Mouse (Mus musculus): ENCODE results near the gene Ldb2. TPM values are rescaled to one million over a fixed set of nuclear protein-coding genes. Genes with fewer than 3 reads are reported as not detected.

Gene Ldb2
- polyA plus RNA-seq, 1 experiment from 2014 or later, result 8.8 TPM

GRCm38 (mm10) chr5:44590750-44591149, 208.7 kb downstream of the Ldb2 start:
- Histone ChIP-seq H3K9me3 (replicated peaks) (no peaks in the 10 kb centered on the region), H3K4me2 (no peak overlapping the region), H3K4me1 (replicated peaks) (peaks cover 5% of the 10 kb centered on the region), H3K36me3 (no peaks in the 10 kb centered on the region), H3K27ac (ENCODE audit: poor library complexity, severe bottlenecking) (no peak overlapping the region), H3K9ac (no peak overlapping the region), H3K27me3 (replicated peaks) (peaks cover 20% of the 10 kb centered on the region), H3K4me3 (no peak overlapping the region)
- no peak for ATAC-seq (ENCODE audit: insufficient number of reproducible peaks, low FRiP score)
- 79% methylated on average over 3 of the region's 3 CpGs for WGBS

GRCm38 (mm10) chr5:44589318-44589717, 210.2 kb downstream of the Ldb2 start:
- no peak overlapping the region for H3K9ac ChIP-seq
- H3K4me1 ChIP-seq (replicated peaks), result peaks cover 5% of the 10 kb centered on the region
- H3K27ac ChIP-seq (ENCODE audit: poor library complexity, severe bottlenecking), result no peak overlapping the region
- no peaks in the 10 kb centered on the region for H3K36me3 ChIP-seq
- no peak for ATAC-seq (ENCODE audit: insufficient number of reproducible peaks, low FRiP score)
- H3K27me3 ChIP-seq (replicated peaks), result peaks cover 12% of the 10 kb centered on the region
- no peak overlapping the region for H3K4me2 ChIP-seq
- no peaks in the 10 kb centered on the region for H3K9me3 ChIP-seq (replicated peaks)
- 35% methylated on average over 1 of the region's 1 CpGs for WGBS
- no peak overlapping the region for H3K4me3 ChIP-seq

- Histone ChIP-seq H3K4me1 (replicated peaks) (no peaks in the 10 kb centered on the region), H3K36me3 (no peaks in the 10 kb centered on the region), H3K4me2 (no peak overlapping the region), H3K9me3 (replicated peaks) (no peaks in the 10 kb centered on the region), H3K4me3 (no peak overlapping the region), H3K27ac (ENCODE audit: poor library complexity, severe bottlenecking) (no peak overlapping the region), H3K9ac (no peak overlapping the region), H3K27me3 (replicated peaks) (no peaks in the 10 kb centered on the region)
- ATAC-seq (ENCODE audit: insufficient number of reproducible peaks, low FRiP score), result no peak
- WGBS, result 62% methylated on average over 5 of the region's 5 CpGs
Observed at GRCm38 (mm10) chr5:44586571-44586970, 212.9 kb downstream of the Ldb2 start.

GRCm38 (mm10) chr5:44579899-44580459, 219.5 kb downstream of the Ldb2 start:
- 44% methylated on average over 10 of the region's 10 CpGs for WGBS
- Histone ChIP-seq H3K9me3 (replicated peaks) (no peaks in the 10 kb centered on the region), H3K4me1 (replicated peaks) (peaks cover 24% of the 10 kb centered on the region; the same call in 1 of the 2 replicates), H3K36me3 (no peaks in the 10 kb centered on the region), H3K27me3 (replicated peaks) (no peaks in the 10 kb centered on the region), H3K4me2 (no peak overlapping the region), H3K4me3 (no peak overlapping the region), H3K9ac (no peak overlapping the region), H3K27ac (ENCODE audit: poor library complexity, severe bottlenecking) (no peak overlapping the region)
- no peak for ATAC-seq (ENCODE audit: insufficient number of reproducible peaks, low FRiP score)

- ATAC-seq (ENCODE audit: insufficient number of reproducible peaks, low FRiP score), result no peak
- Histone ChIP-seq H3K27me3 (replicated peaks) (no peaks in the 10 kb centered on the region), H3K4me1 (replicated peaks) (peaks cover 24% of the 10 kb centered on the region; the same call in 1 of the 2 replicates), H3K9me3 (replicated peaks) (no peaks in the 10 kb centered on the region), H3K27ac (ENCODE audit: poor library complexity, severe bottlenecking) (no peak overlapping the region), H3K36me3 (no peaks in the 10 kb centered on the region), H3K9ac (no peak overlapping the region), H3K4me2 (no peak overlapping the region), H3K4me3 (no peak overlapping the region)
- 66% methylated on average over 2 of the region's 2 CpGs for WGBS
Observed at GRCm38 (mm10) chr5:44576682-44577349, 222.7 kb downstream of the Ldb2 start.

GRCm38 (mm10) chr5:44574681-44575080, 224.8 kb downstream of the Ldb2 start:
- no peak for ATAC-seq (ENCODE audit: insufficient number of reproducible peaks, low FRiP score)
- no peak overlapping the region for H3K9ac ChIP-seq
- WGBS, result 57% methylated on average over 1 of the region's 1 CpGs

GRCm38 (mm10) chr5:44553765-44554352, 245.6 kb downstream of the Ldb2 start:
- H3K27ac ChIP-seq (ENCODE audit: poor library complexity, severe bottlenecking), result no peak overlapping the region
- H3K4me2 ChIP-seq, result no peak overlapping the region
- H3K4me3 ChIP-seq, result no peak overlapping the region
- no peak for ATAC-seq (ENCODE audit: insufficient number of reproducible peaks, low FRiP score)
- WGBS, result 62% methylated on average over 11 of the region's 11 CpGs
- H3K4me1 ChIP-seq (replicated peaks), result no peaks in the 10 kb centered on the region
- no peaks in the 10 kb centered on the region for H3K9me3 ChIP-seq (replicated peaks)
- no peaks in the 10 kb centered on the region for H3K27me3 ChIP-seq (replicated peaks)
- no peak overlapping the region for H3K9ac ChIP-seq
- H3K36me3 ChIP-seq, result no peaks in the 10 kb centered on the region

More at GRCm38 (mm10) chr5:44574681-44575080, 224.8 kb downstream of the Ldb2 start:
- no peak overlapping the region for H3K4me3 ChIP-seq
- no peak overlapping the region for H3K27ac ChIP-seq (ENCODE audit: poor library complexity, severe bottlenecking)
- H3K4me1 ChIP-seq (replicated peaks), result peaks cover 13% of the 10 kb centered on the region; the same call in 1 of the 2 replicates
- H3K9me3 ChIP-seq (replicated peaks), result no peaks in the 10 kb centered on the region
- H3K27me3 ChIP-seq (replicated peaks), result no peaks in the 10 kb centered on the region
- no peaks in the 10 kb centered on the region for H3K36me3 ChIP-seq
- H3K4me2 ChIP-seq, result no peak overlapping the region

GRCm38 (mm10) chr5:44553155-44553554, 246.3 kb downstream of the Ldb2 start:
- no peaks in the 10 kb centered on the region for H3K36me3 ChIP-seq
- no peak for ATAC-seq (ENCODE audit: insufficient number of reproducible peaks, low FRiP score)
- H3K27me3 ChIP-seq (replicated peaks), result no peaks in the 10 kb centered on the region
- no peak overlapping the region for H3K4me3 ChIP-seq
- no peak overlapping the region for H3K4me2 ChIP-seq
- H3K27ac ChIP-seq (ENCODE audit: poor library complexity, severe bottlenecking), result no peak overlapping the region
- no peaks in the 10 kb centered on the region for H3K9me3 ChIP-seq (replicated peaks)
- H3K9ac ChIP-seq, result no peak overlapping the region
- H3K4me1 ChIP-seq (replicated peaks), result no peaks in the 10 kb centered on the region

GRCm38 (mm10) chr5:44552121-44552520, 247.4 kb downstream of the Ldb2 start:
- WGBS, result 88% methylated on average over 8 of the region's 8 CpGs
- no peak for ATAC-seq (ENCODE audit: insufficient number of reproducible peaks, low FRiP score)
- no peak overlapping the region for H3K4me2 ChIP-seq
- H3K27ac ChIP-seq (ENCODE audit: poor library complexity, severe bottlenecking), result no peak overlapping the region
- no peak overlapping the region for H3K4me3 ChIP-seq
- H3K4me1 ChIP-seq (replicated peaks), result no peaks in the 10 kb centered on the region
- no peaks in the 10 kb centered on the region for H3K27me3 ChIP-seq (replicated peaks)
- no peaks in the 10 kb centered on the region for H3K9me3 ChIP-seq (replicated peaks)
- H3K36me3 ChIP-seq, result no peaks in the 10 kb centered on the region
- no peak overlapping the region for H3K9ac ChIP-seq

- no peak overlapping the region for H3K9ac ChIP-seq
- no peak overlapping the region for H3K4me3 ChIP-seq
- no peak for ATAC-seq (ENCODE audit: insufficient number of reproducible peaks, low FRiP score)
- WGBS, result 86% methylated on average over 11 of the region's 11 CpGs
- H3K27ac ChIP-seq (ENCODE audit: poor library complexity, severe bottlenecking), result no peak overlapping the region
- no peaks in the 10 kb centered on the region for H3K36me3 ChIP-seq
- no peak overlapping the region for H3K4me2 ChIP-seq
- no peaks in the 10 kb centered on the region for H3K27me3 ChIP-seq (replicated peaks)
- H3K9me3 ChIP-seq (replicated peaks), result no peaks in the 10 kb centered on the region
- no peaks in the 10 kb centered on the region for H3K4me1 ChIP-seq (replicated peaks)
Observed at GRCm38 (mm10) chr5:44548468-44548867, 251.0 kb downstream of the Ldb2 start.

GRCm38 (mm10) chr5:44543472-44544132, 255.9 kb downstream of the Ldb2 start:
- 87% methylated on average over 2 of the region's 2 CpGs for WGBS
- Histone ChIP-seq H3K4me3 (no peak overlapping the region), H3K4me1 (replicated peaks) (no peaks in the 10 kb centered on the region), H3K9ac (no peak overlapping the region), H3K4me2 (no peak overlapping the region), H3K36me3 (no peaks in the 10 kb centered on the region), H3K27ac (ENCODE audit: poor library complexity, severe bottlenecking) (no peak overlapping the region), H3K27me3 (replicated peaks) (no peaks in the 10 kb centered on the region), H3K9me3 (replicated peaks) (no peaks in the 10 kb centered on the region)
- ATAC-seq (ENCODE audit: insufficient number of reproducible peaks, low FRiP score), result no peak

Measured in heart, embryonic 12.5 days (tissue).